Mouse (Mus musculus) B cell, adult 2 months (primary cell): ENCODE data around the gene Kdm5c.
A peak's percentile ranks its signal among the peaks of the same experiment; 100 is the strongest.
"Not testable (repeated sequence)": the region's sequence is repeated elsewhere in the genome, so short reads cannot be mapped to it uniquely, and the experiment has no call there.

Source experiments
- DNase-seq, 2 experiments: peaks; one replicate each; pipeline ENCODE4 v3.0.0; 2022

The Kdm5c gene

GRCm38 (mm10) chrX:152232781-152233763 lies at the start of gene Kdm5c:
Gene Kdm5c, plus strand, starts transcription at chrX:152233020.
- peak; percentile 89 to 96 for DNase-seq

- no peak for DNase-seq
Measured at GRCm38 (mm10) chrX:152187151-152187550, 45.7 kb upstream of the Kdm5c start.

GRCm38 (mm10) chrX:152191266-152191665 lies 41.6 kb upstream of the Kdm5c start:
- no peak for DNase-seq

- DNase-seq: no peak
Measured at GRCm38 (mm10) chrX:152197814-152198648, 34.8 kb upstream of the Kdm5c start.

GRCm38 (mm10) chrX:152201737-152202421 lies 30.9 kb upstream of the Kdm5c start:
- no peak for DNase-seq

GRCm38 (mm10) chrX:152202422-152203103 lies 30.3 kb upstream of the Kdm5c start:
- no peak for DNase-seq

GRCm38 (mm10) chrX:152203247-152203646 lies 29.6 kb upstream of the Kdm5c start:
- DNase-seq: no peak

- DNase-seq: no peak
Measured at GRCm38 (mm10) chrX:152205486-152205885, 27.3 kb upstream of the Kdm5c start.

GRCm38 (mm10) chrX:152214703-152215102 lies 18.1 kb upstream of the Kdm5c start:
- DNase-seq: peak; percentile 2 to 13

- DNase-seq: no peak
Measured at GRCm38 (mm10) chrX:152218529-152218928, 14.3 kb upstream of the Kdm5c start.

GRCm38 (mm10) chrX:152221721-152222120 lies 11.1 kb upstream of the Kdm5c start:
- DNase-seq: no peak

GRCm38 (mm10) chrX:152222226-152222625 lies 10.6 kb upstream of the Kdm5c start:
- DNase-seq: no peak

- no peak for DNase-seq
Measured at GRCm38 (mm10) chrX:152223313-152223712, 9.5 kb upstream of the Kdm5c start.

GRCm38 (mm10) chrX:152224280-152224679 lies 8.5 kb upstream of the Kdm5c start:
- DNase-seq: no peak

- DNase-seq: no peak
Measured at GRCm38 (mm10) chrX:152234125-152234524, 1.3 kb downstream of the Kdm5c start.

GRCm38 (mm10) chrX:152235758-152236157 lies 2.9 kb downstream of the Kdm5c start:
- DNase-seq: no peak

GRCm38 (mm10) chrX:152243140-152243539 lies 10.3 kb downstream of the Kdm5c start:
- peak; percentile 20 to 31 for DNase-seq

- DNase-seq: no peak
Measured at GRCm38 (mm10) chrX:152244492-152245189, 11.8 kb downstream of the Kdm5c start.

GRCm38 (mm10) chrX:152271189-152271588 lies 38.4 kb downstream of the Kdm5c start:
- DNase-seq: no peak

GRCm38 (mm10) chrX:152279384-152279783 lies 46.6 kb downstream of the Kdm5c start:
- DNase-seq: no peak

GRCm38 (mm10) chrX:152284746-152285145 lies 51.9 kb downstream of the Kdm5c start:
- no peak for DNase-seq

GRCm38 (mm10) chrX:152287026-152287425 lies 54.2 kb downstream of the Kdm5c start:
- not testable (repeated sequence) for DNase-seq
